14 mouse cellular contexts compared by ENCODE assay signal in genomic region chr13:102392868-102393661, GRCm38 (mm10).
DNase-seq lines count a peak whose midpoint lies in the region; TF ChIP-seq lines count a peak whose summit lies in the region.
"Had no signal": no experiment of that assay in that cellular context is flagged by ENCODE, and none has a peak within 500 bp of the region (broad histone marks: within the 10 kb centered on the region; RNA-seq: fewer than 3 reads in every experiment).

No protein-coding gene starts in this region.

- intact Hi-C loops in heart, adult 2 months (cut with DNase I): loop anchor here (10.0 kb wide), 1 partner anchor 252 kb away; no protein-coding TSS in a partner anchor

- no peak overlapping the region for H3K4me3 ChIP-seq in heart, adult 2 months
- H3K4me3 ChIP-seq: forebrain, embryonic 10.5 days; hindbrain, embryonic 13.5 days; left cerebral cortex, adult 2 months had no signal

- H3K79me2 ChIP-seq in heart, adult 2 months (replicated peaks; ENCODE audit: control insufficient read depth, insufficient read depth, low read length): no peaks in the 10 kb centered on the region

- H3K36me3 ChIP-seq in heart, adult 2 months (ENCODE audit: control insufficient read depth, insufficient read depth, low read length): peaks cover 3% of the 10 kb centered on the region
- H3K36me3 ChIP-seq: forebrain, embryonic 10.5 days; hindbrain, embryonic 13.5 days had no signal

- peaks cover 2% of the 10 kb centered on the region for H3K4me1 ChIP-seq in heart, adult 2 months (ENCODE audit: control insufficient read depth, insufficient read depth, low read length)

- no peak for DNase-seq in heart, adult 2 months
- no peak for DNase-seq in heart, adult 8-10 months (ENCODE audit: low spot score)
- DNase-seq in kidney, adult 9 months: peak; percentile 23
- DNase-seq in kidney, adult 8-10 months: no peak
- peak; percentile 8 for DNase-seq in retina, embryonic 14.5 days (ENCODE audit: low spot score)
- no peak for DNase-seq in retina, postnatal 1 day
- peak; percentile 66 for DNase-seq in mesoderm, embryonic 11.5 days (ENCODE audit: low read depth, low spot score)
- DNase-seq in lung, postnatal 4 days: no peak
- DNase-seq: adrenal gland, postnatal 10 days; gastrocnemius, postnatal 14 days; thymus, postnatal 25 days had no signal

- no peak for TF ChIP-seq EP300 in heart, adult 2 months (IDR thresholded peaks at IDR 0.05; ENCODE audit: insufficient read depth, low read depth, low read length)

- TF ChIP-seq POLR2A in heart, adult 2 months (IDR thresholded peaks at IDR 0.05; ENCODE audit: insufficient read depth, low read depth, low read length): no peak

- peak overlapping the region; percentile 80 for H3K27ac ChIP-seq in heart, adult 2 months
- H3K27ac ChIP-seq: forebrain, embryonic 10.5 days; hindbrain, embryonic 13.5 days; left cerebral cortex, adult 2 months had no signal

- WGBS in heart, adult 2 months: 55% methylated on average over 10 of the region's 10 CpGs

- no peak for TF ChIP-seq CTCF in heart, adult 2 months (IDR thresholded peaks at IDR 0.05)

- H3K27me3 ChIP-seq in heart, adult 2 months (ENCODE audit: control insufficient read depth, insufficient read depth, low read length): no peaks in the 10 kb centered on the region

- no peak overlapping the region for H3K9ac ChIP-seq in heart, adult 2 months (ENCODE audit: low read depth, low read length)
- H3K9ac ChIP-seq: hindbrain, embryonic 13.5 days had no signal

Comparison
In these comparisons a context has a peak if more than half of its experiments do, and no peak if none do; other contexts are left out.
1. DNase-seq: peak in kidney, adult 9 months (single experiment), retina, embryonic 14.5 days (single experiment) and mesoderm, embryonic 11.5 days (single experiment); none in heart, adult 2 months (0 of 2), heart, adult 8-10 months (single experiment), kidney, adult 8-10 months (0 of 2), retina, postnatal 1 day (single experiment) and lung, postnatal 4 days (0 of 2).